ENCODE assay signal across 15 mouse cellular contexts in genomic region chr13:69636375-69636774, GRCm38 (mm10). TPM values are rescaled to one million over a fixed set of nuclear protein-coding genes. Genes with fewer than 3 reads are reported as not detected.
DNase-seq lines count a peak whose midpoint lies in the region; ATAC-seq and TF ChIP-seq lines count a peak whose summit lies in the region.
"Had no signal": no experiment of that assay in that cellular context is flagged by ENCODE, and none has a peak within 500 bp of the region (broad histone marks: within the 10 kb centered on the region; RNA-seq: fewer than 3 reads in every experiment).

No protein-coding gene starts in this region.

- no peaks in the 10 kb centered on the region for H3K4me1 ChIP-seq in intestine, embryonic 15.5 days (replicated peaks)
- no peaks in the 10 kb centered on the region for H3K4me1 ChIP-seq in intestine, postnatal 0 days (replicated peaks; ENCODE audit: control insufficient read depth, insufficient read depth, low read length)
- no peaks in the 10 kb centered on the region for H3K4me1 ChIP-seq in kidney, embryonic 16.5 days (ENCODE audit: insufficient read depth, low read length)
- H3K4me1 ChIP-seq in stomach, embryonic 15.5 days = no peaks in the 10 kb centered on the region
- H3K4me1 ChIP-seq in stomach, postnatal 0 days (replicated peaks; ENCODE audit: control insufficient read depth, insufficient read depth) = no peaks in the 10 kb centered on the region
- H3K4me1 ChIP-seq: embryonic facial prominence, embryonic 12.5 days; forebrain, embryonic 15.5 days had no signal

- no peak overlapping the region for H3K9ac ChIP-seq in intestine, embryonic 15.5 days
- H3K9ac ChIP-seq in intestine, postnatal 0 days (ENCODE audit: low read depth, low read length) = no peak overlapping the region
- no peak overlapping the region for H3K9ac ChIP-seq in kidney, embryonic 16.5 days (replicated peaks; ENCODE audit: low read length)
- H3K9ac ChIP-seq in stomach, embryonic 15.5 days = no peak overlapping the region
- H3K9ac ChIP-seq in stomach, postnatal 0 days (ENCODE audit: low read length) = no peak overlapping the region
- H3K9ac ChIP-seq: embryonic facial prominence, embryonic 12.5 days; forebrain, embryonic 15.5 days had no signal

- H3K4me2 ChIP-seq in intestine, embryonic 15.5 days (replicated peaks) = no peak overlapping the region
- no peak overlapping the region for H3K4me2 ChIP-seq in intestine, postnatal 0 days (replicated peaks; ENCODE audit: low read depth)
- H3K4me2 ChIP-seq in kidney, embryonic 16.5 days (replicated peaks; ENCODE audit: low read depth, low read length) = no peak overlapping the region
- no peak overlapping the region for H3K4me2 ChIP-seq in stomach, embryonic 15.5 days
- no peak overlapping the region for H3K4me2 ChIP-seq in stomach, postnatal 0 days (replicated peaks; ENCODE audit: low read depth)
- H3K4me2 ChIP-seq: embryonic facial prominence, embryonic 12.5 days; forebrain, embryonic 15.5 days had no signal

- ATAC-seq in intestine, embryonic 15.5 days = peak; percentile 47
- no peak for ATAC-seq in intestine, postnatal 0 days
- peak; percentile 56; the same call in 1 of the 2 replicates for ATAC-seq in kidney, embryonic 16.5 days (ENCODE audit: low FRiP score, low TSS enrichment)
- ATAC-seq in stomach, embryonic 15.5 days (ENCODE audit: insufficient read depth, low FRiP score, low read depth) = 0 out of 2 replicates have a peak, but pooled peaks have one; percentile 25
- ATAC-seq in stomach, postnatal 0 days (ENCODE audit: low FRiP score, low TSS enrichment) = no peak
- ATAC-seq: forebrain, embryonic 15.5 days had no signal

- no peak for TF ChIP-seq EP300 in stomach, postnatal 0 days (optimal IDR thresholded peaks at IDR 0.05)

- WGBS in intestine, embryonic 15.5 days = 83% methylated on average over 3 of the region's 3 CpGs
- 43% methylated on average over 3 of the region's 3 CpGs for WGBS in intestine, postnatal 0 days
- WGBS in kidney, embryonic 16.5 days = 85% methylated on average over 3 of the region's 3 CpGs
- 64% methylated on average over 3 of the region's 3 CpGs for WGBS in stomach, embryonic 15.5 days
- WGBS in stomach, postnatal 0 days = 60% methylated on average over 3 of the region's 3 CpGs

- no peak for TF ChIP-seq CTCF in intestine, postnatal 0 days (IDR thresholded peaks at IDR 0.05; ENCODE audit: low read depth)
- TF ChIP-seq CTCF in stomach, postnatal 0 days (IDR thresholded peaks at IDR 0.05; ENCODE audit: low read depth) = no peak

- no peak overlapping the region for H3K27ac ChIP-seq in intestine, embryonic 15.5 days
- H3K27ac ChIP-seq in intestine, postnatal 0 days (ENCODE audit: low read depth, low read length) = no peak overlapping the region
- H3K27ac ChIP-seq in kidney, embryonic 16.5 days (ENCODE audit: low read length) = no peak overlapping the region
- H3K27ac ChIP-seq in stomach, embryonic 15.5 days = no peak overlapping the region
- H3K27ac ChIP-seq in stomach, postnatal 0 days (replicated peaks) = no peak overlapping the region
- H3K27ac ChIP-seq: embryonic facial prominence, embryonic 12.5 days; forebrain, embryonic 15.5 days had no signal

- H3K36me3 ChIP-seq in intestine, embryonic 15.5 days = peaks cover 46% of the 10 kb centered on the region
- peaks cover 60% of the 10 kb centered on the region for H3K36me3 ChIP-seq in intestine, postnatal 0 days (ENCODE audit: control insufficient read depth, insufficient read depth)
- peaks cover 59% of the 10 kb centered on the region for H3K36me3 ChIP-seq in kidney, embryonic 16.5 days (ENCODE audit: insufficient read depth, low read length)
- H3K36me3 ChIP-seq in stomach, embryonic 15.5 days = peaks cover 47% of the 10 kb centered on the region
- peaks cover 23% of the 10 kb centered on the region for H3K36me3 ChIP-seq in stomach, postnatal 0 days (ENCODE audit: control insufficient read depth, insufficient read depth, low read length)

- no peaks in the 10 kb centered on the region for H3K27me3 ChIP-seq in intestine, embryonic 15.5 days (replicated peaks)
- H3K27me3 ChIP-seq in intestine, postnatal 0 days (replicated peaks; ENCODE audit: control insufficient read depth, insufficient read depth, low read length) = no peaks in the 10 kb centered on the region
- no peaks in the 10 kb centered on the region for H3K27me3 ChIP-seq in kidney, embryonic 16.5 days (ENCODE audit: insufficient read depth, low read length)
- H3K27me3 ChIP-seq in stomach, embryonic 15.5 days (replicated peaks) = no peaks in the 10 kb centered on the region
- no peaks in the 10 kb centered on the region for H3K27me3 ChIP-seq in stomach, postnatal 0 days (ENCODE audit: control insufficient read depth, insufficient read depth, low read length)
- H3K27me3 ChIP-seq: embryonic facial prominence, embryonic 12.5 days; forebrain, embryonic 15.5 days had no signal

- DNase-seq in kidney, postnatal 14 days = no peak
- DNase-seq in stomach, postnatal 0 days (ENCODE audit: low spot score) = no peak
- no peak for DNase-seq in right cerebral cortex, postnatal 10 days (ENCODE audit: low spot score in 2 of 2)
- DNase-seq: adrenal gland, postnatal 10 days; cerebellum, adult 11 months; cerebellum, adult 8-10 months; cerebellum, postnatal 14 days; gastrocnemius, postnatal 36 days; heart, postnatal 10 days had no signal

- H3K4me3 ChIP-seq in intestine, embryonic 15.5 days (replicated peaks) = no peak overlapping the region
- H3K4me3 ChIP-seq in intestine, postnatal 0 days (ENCODE audit: low read depth, low read length) = no peak overlapping the region
- H3K4me3 ChIP-seq in kidney, embryonic 16.5 days (ENCODE audit: low read length) = no peak overlapping the region
- H3K4me3 ChIP-seq in stomach, embryonic 15.5 days (replicated peaks) = no peak overlapping the region
- H3K4me3 ChIP-seq in stomach, postnatal 0 days (ENCODE audit: low read depth, low read length) = no peak overlapping the region
- H3K4me3 ChIP-seq: embryonic facial prominence, embryonic 12.5 days; forebrain, embryonic 15.5 days had no signal

- H3K9me3 ChIP-seq in intestine, embryonic 15.5 days = no peaks in the 10 kb centered on the region
- H3K9me3 ChIP-seq in intestine, postnatal 0 days (ENCODE audit: control insufficient read depth) = no peaks in the 10 kb centered on the region
- H3K9me3 ChIP-seq in kidney, embryonic 16.5 days (ENCODE audit: low read length) = no peaks in the 10 kb centered on the region
- H3K9me3 ChIP-seq in stomach, embryonic 15.5 days = no peaks in the 10 kb centered on the region
- H3K9me3 ChIP-seq in stomach, postnatal 0 days (ENCODE audit: control insufficient read depth, low read length) = no peaks in the 10 kb centered on the region
- H3K9me3 ChIP-seq: embryonic facial prominence, embryonic 12.5 days; forebrain, embryonic 15.5 days had no signal

RNA-seq across cellular contexts. Expression of gene Srd5a1, which starts 25.1 kb away (rescaled TPM):
- 19.9 and 20.5 TPM in 2 replicates for polyA plus RNA-seq in intestine, embryonic 15.5 days (2015; fragmentation: Nextera tagmentation; extraction: Ambion mirVana)
- polyA plus RNA-seq in intestine, postnatal 0 days (2015; fragmentation: Nextera tagmentation; extraction: Ambion mirVana) = 7.1 and 8.6 TPM in 2 replicates
- polyA plus RNA-seq in kidney, embryonic 16.5 days (2015; fragmentation: Nextera tagmentation; extraction: Ambion mirVana) = 25.0 and 27.7 TPM in 2 replicates
- 28.3 TPM in 2 replicates for polyA plus RNA-seq in stomach, embryonic 15.5 days (2015; fragmentation: Nextera tagmentation; extraction: Ambion mirVana)
- 27.8 and 29.4 TPM in 2 replicates for polyA plus RNA-seq in stomach, postnatal 0 days (2015; fragmentation: Nextera tagmentation; extraction: Ambion mirVana)

Comparison
In these comparisons a context has a peak if more than half of its experiments do, and no peak if none do; other contexts are left out.
1. ATAC-seq: peak in intestine, embryonic 15.5 days (single experiment), kidney, embryonic 16.5 days (single experiment) and stomach, embryonic 15.5 days (single experiment); none in intestine, postnatal 0 days (single experiment) and stomach, postnatal 0 days (single experiment).